Mouse (Mus musculus) lung, postnatal 25 days (tissue): ENCODE data around the gene Olfr1080.
"Not testable (repeated sequence)": the region's sequence is repeated elsewhere in the genome, so short reads cannot be mapped to it uniquely, and the experiment has no call there.

Experiments used
- DNase-seq: peaks from one replicate; pipeline ENCODE4 v3.0.0; 2022; ENCODE audit warnings: low spot score

Gene Olfr1080

GRCm38 (mm10) chr2:86558135-86558534, at the start of gene Olfr1080:
Gene Olfr1080 (minus strand): TSS chr2:86558235.
- not testable (repeated sequence) for DNase-seq

- DNase-seq, result not testable (repeated sequence)
Measured at GRCm38 (mm10) chr2:86598866-86599265, 40.8 kb upstream of the Olfr1080 start, which contains the start of gene Olfr1082. Gene Olfr1082 (minus strand): TSS chr2:86598966.

- DNase-seq, result no peak
Measured at GRCm38 (mm10) chr2:86542380-86542779, 15.7 kb downstream of the Olfr1080 start, which contains the start of gene Olfr1079. Gene Olfr1079 (minus strand): TSS chr2:86542480.

- DNase-seq, result no peak
Measured at GRCm38 (mm10) chr2:86530991-86531390, 27.0 kb downstream of the Olfr1080 start.

GRCm38 (mm10) chr2:86508161-86508560, 49.9 kb downstream of the Olfr1080 start, which contains the start of gene Olfr1076:
Gene Olfr1076 (plus strand): TSS chr2:86508461.
- no peak for DNase-seq
